Mouse (Mus musculus) gastrocnemius, adult 18-20 months (tissue): Measurements from ENCODE around the gene Tram2. TPM values are rescaled to one million over a fixed set of nuclear protein-coding genes. Genes with fewer than 3 reads are reported as not detected.

ENCODE experiments used
- DNase-seq: peaks from one replicate; pipeline ENCODE4 v3.0.0; 2021; ENCODE audit warnings: low spot score
- total RNA-seq, 2 experiments: library from RNA; stranded (reverse); gene quantifications; 2 replicates each; pipeline ENCODE4 v1.2.3; 2021

Tram2 gene
- total RNA-seq, 2 experiments from 2014 or later: 2.4 to 2.5 TPM

DNA sequence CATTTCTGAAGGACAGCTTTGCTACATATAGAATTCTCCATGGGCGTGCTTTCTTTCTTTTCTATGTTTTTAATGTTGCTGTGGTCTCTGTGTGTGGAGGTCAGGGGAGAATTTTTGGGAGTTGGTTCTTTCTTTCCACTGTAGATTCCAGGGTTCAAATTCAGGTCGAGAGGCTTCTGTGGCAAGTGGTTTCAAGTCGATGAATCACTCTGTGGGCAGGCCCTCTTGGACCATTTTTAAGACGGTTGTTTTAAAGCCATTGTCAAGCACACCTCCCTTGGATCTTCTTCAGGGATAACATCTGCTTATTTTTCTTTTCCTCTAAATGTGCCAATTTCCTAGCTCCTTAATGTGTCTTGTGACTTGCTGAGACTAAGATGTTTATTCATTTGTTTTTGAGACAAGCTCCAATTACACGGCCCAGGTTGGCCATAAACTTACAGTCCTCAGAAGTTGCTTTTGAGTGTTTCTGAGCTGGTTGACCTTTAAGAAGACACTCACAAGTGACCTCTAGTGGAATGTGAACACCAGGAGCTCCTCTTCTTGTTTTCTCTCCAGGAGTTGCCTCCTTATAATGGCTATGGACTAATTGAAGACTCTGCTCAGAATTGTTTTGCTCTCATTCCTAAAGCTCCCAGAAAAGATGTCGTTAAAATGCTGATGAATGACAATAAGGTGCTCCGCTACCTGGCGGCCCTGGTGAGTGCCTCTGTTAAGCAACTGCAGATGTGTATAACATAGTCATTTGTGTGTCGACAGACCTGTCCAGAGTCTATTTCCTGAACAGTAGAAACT, 104.5 kb downstream of the Tram2 start:
- no peak for DNase-seq

DNA sequence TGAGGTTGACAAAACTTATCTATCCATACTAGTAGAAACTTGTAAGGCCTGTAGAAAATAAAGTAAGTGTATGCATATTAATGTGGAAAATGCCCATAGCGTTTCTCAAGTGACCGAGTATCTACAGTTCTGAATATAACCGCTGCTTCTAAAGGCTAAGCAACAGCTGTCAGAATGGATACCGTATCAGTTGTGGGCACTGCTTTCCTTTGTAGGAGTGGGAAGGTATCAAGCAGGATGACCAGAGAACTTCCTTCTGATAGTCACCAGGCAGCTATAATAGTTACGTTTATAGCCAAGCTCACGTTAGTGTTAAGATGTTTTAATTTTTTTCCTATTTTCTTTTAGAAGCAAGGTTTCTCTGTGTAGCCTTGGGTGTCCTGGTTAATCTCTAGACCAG, 105.6 kb downstream of the Tram2 start:
- no peak for DNase-seq

GRCm38 (mm10) chr1:20969642-20970041, 109.4 kb downstream of the Tram2 start:
- no peak for DNase-seq

DNA sequence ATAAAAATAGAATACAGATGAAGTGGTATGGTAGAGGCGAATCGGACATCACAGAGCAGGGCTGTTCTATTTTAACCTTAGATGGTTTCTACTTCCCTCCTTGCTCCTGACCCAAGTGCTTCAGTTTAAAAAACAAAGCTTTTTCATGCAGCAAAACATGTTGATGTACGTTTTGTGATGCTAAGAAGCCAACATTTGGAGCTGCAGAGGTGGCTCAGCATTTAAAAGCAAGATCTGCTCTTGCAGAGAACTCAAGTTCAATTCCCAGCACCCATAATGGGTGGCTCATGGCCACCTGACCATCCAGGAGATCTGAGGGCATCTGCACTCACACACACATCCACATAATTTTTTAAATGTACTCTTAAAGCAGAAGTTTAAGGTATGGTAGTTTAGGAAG, 124.2 kb downstream of the Tram2 start:
- no peak for DNase-seq

DNA sequence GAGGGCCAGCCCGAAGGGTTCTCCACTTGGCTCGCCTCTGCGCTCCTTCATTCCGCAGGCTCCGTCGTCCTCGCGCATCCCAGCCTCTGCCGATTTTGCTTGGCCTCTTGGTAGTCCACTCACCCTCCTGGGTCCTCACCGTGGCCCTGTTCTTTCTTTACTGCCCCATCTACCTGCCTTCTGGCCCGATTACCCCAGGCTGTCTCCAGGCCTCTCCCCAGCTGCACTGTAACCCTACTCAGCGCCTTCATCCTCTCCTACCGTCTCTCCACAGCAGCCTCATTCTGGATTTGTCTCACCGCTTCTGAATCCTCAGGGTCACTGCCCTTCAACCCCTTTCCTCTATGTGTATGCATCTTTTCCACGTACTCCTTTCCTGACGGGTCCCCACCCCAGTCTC, 127.2 kb downstream of the Tram2 start:
- no peak for DNase-seq

- peak; percentile 93 for DNase-seq
These were observed 127.7 kb downstream of the Tram2 start, which contains the start of gene Efhc1 for GRCm38 (mm10) chr1:20951300-20951763. Efhc1 (plus strand) TSS chr1:20951626.

Other genes starting within 250 kb of the Tram2 start
- gene Paqr8, start 188.6 kb downstream of the Tram2 start, total RNA-seq: under 1 TPM; 0.73 to 0.76 TPM
- under 1 TPM; 0.14 to 0.33 TPM for gene Efhc1, start 127.6 kb downstream of the Tram2 start, total RNA-seq
- 1 to 10 TPM; 1.2 to 1.4 TPM for gene Tmem14a, start 139.3 kb upstream of the Tram2 start, total RNA-seq
- 1 to 10 TPM in 1 of 2 experiments, under 1 TPM in 1; 0.55 to 2.0 TPM for gene Gsta3, start 161.4 kb upstream of the Tram2 start, total RNA-seq